Mouse (Mus musculus) cortical plate, adult 2 months (tissue): Measurements from ENCODE around the gene Klrb1b. TPM values are rescaled to one million over a fixed set of nuclear protein-coding genes. Genes with fewer than 3 reads are reported as not detected.

Experiments used
- H3K27ac ChIP-seq: fragments of 200-500 bp; 2 replicates; pipeline ENCODE4 v1.5.1; 2012; ENCODE audit warnings: low read length, control low read depth, inconsistent platforms; ENCODE audit not compliant: insufficient read depth
- H3K4me1 ChIP-seq: fragments of 200-500 bp; 2 replicates; pipeline ENCODE4 v1.6.1; 2011; ENCODE audit warnings: low read length; ENCODE audit not compliant: control insufficient read depth, insufficient read depth
- H3K4me3 ChIP-seq: fragments of 200-500 bp; 2 replicates; pipeline ENCODE4 v1.5.1; 2011; ENCODE audit warnings: mild to moderate bottlenecking, low read length, control low read depth; ENCODE audit not compliant: insufficient read depth
- CTCF ChIP-seq: fragments of 200-500 bp; IDR thresholded peaks from 2 replicates; pipeline ENCODE4 v1.5.1; 2011; ENCODE audit warnings: mild to moderate bottlenecking, control low read depth, low read length; ENCODE audit not compliant: insufficient read depth; ENCODE audit errors: extremely low read depth
- POLR2A ChIP-seq: fragments of 200-500 bp; IDR thresholded peaks from 2 replicates; pipeline ENCODE4 v1.6.1; 2011; ENCODE audit warnings: mild to moderate bottlenecking, low read length, control low read depth; ENCODE audit not compliant: insufficient read depth; ENCODE audit errors: extremely low read depth
- polyA plus RNA-seq: library from polyadenylated mRNA; depleted of rRNA; stranded (reverse); fragments of >200 nt; gene quantifications from 2 replicates; pipeline ENCODE4 v1.2.3, GENCODE M21; 2012; rRNA removed

Klrb1b gene
- not detected in 2 replicates for polyA plus RNA-seq

DNA sequence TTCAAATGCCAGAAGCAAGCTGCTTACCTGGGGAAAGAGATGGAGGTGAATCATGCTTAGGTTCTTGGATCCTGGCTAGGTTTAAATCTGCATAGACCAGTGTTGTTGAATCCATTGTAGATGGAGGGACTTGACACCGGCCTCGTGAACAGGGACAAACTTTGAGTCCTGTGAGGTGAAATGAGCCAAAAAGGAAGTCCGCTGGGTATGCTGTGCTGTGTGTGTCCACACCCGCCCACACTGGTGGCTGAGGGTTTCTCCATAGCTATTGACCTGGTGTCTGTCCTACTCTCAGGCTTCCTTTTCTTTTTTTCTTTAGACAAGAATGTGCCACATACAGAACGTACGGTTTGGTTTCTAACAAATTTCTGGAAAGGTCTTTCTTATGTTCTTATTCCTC, at the start of gene Klrb1b, which contains the start of gene Gm44511:
Gene Klrb1b, minus strand, starts transcription at position 200 of the 400 bp plus-strand sequence.
Gene Gm44511, minus strand, starts transcription at position 184 of the 400 bp plus-strand sequence.
- no peak within 1 kb of the TSS for H3K27ac ChIP-seq
- no peak within 1 kb of the TSS for H3K4me3 ChIP-seq
- H3K4me1 ChIP-seq = no peaks in the 10 kb centered on the region
- no peak for TF ChIP-seq CTCF
- TF ChIP-seq POLR2A = no peak

DNA sequence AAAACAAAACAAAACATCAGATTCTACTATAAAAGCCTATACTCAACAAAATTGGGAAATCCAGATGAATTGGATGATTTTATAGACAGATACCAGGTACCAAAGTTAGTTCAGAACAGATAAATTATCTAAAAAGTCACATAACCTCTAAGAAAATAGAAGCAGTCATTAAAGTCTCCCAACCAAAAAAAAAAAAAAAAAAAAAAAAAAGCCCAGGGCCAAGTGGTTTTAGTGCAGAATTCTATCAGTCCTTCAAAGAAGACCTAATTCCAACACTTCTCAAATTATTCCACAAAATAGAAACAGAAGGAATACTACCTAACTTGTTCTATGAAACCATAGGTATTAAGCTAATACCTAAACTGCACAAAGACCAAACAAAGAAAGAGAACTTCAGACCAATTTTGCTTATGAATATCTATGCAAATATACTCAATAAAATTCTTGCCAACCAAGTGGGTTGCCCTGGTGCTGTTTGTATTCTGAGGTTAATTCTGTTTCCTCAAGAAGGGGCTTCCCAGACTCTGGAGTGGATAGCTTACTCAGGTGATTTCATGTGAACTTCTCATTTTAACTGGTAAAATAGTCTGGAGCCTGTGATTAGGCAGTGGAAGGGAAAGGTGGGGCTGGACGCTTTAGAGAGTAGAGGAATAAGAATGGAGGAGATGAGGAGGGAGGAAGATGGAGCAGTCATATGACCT, 45.9 kb upstream of the Klrb1b start:
- Histone ChIP-seq H3K27ac (no peak overlapping the region), H3K4me3 (no peak overlapping the region), H3K4me1 (no peaks in the 10 kb centered on the region)
- no peak for TF ChIP-seq CTCF
- no peak for TF ChIP-seq POLR2A

DNA sequence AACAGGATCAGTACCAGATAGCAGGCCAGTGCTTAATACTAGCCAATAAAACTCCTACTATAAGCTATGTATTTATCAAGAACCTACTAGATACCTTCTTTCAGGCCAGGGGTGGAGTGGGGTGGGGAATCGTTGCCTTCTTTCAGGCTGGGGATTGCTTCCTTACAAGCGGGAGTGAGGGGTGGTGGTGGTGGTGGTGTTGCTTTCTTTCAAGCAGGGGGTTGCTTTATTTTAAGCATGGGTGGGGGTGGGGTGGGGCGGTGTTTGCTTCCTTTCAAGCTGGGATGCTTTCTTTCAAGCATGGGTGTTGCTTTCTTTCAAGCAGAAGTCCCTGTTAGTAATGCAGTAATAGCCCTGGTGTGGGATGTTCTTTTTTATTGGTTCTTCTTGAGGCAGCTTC, 42.7 kb upstream of the Klrb1b start:
- H3K4me3 ChIP-seq = no peak overlapping the region
- no peak overlapping the region for H3K27ac ChIP-seq
- H3K4me1 ChIP-seq = no peaks in the 10 kb centered on the region
- TF ChIP-seq POLR2A (no peak), CTCF (no peak)

DNA sequence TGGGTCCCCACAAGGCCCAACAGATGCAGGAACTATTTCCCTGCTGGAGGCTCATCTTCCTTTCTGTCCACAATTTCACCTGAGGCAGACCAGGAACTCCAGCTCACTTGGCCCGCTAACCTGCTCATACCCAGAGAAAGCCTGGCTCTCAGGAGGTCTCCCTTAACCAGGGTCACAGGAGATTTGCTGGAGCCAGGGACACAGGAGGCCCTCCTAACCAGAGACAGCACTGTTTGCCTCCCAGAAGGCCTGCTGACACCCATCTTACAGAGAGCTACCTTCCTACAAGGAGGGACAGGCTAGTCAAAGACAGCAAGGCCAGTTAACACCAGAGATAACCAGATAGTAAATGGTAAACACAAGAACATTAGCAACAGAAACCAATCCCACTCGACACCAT, 31.8 kb upstream of the Klrb1b start:
- TF ChIP-seq CTCF (no peak), POLR2A (no peak)
- H3K4me3 ChIP-seq = no peak overlapping the region
- H3K27ac ChIP-seq = no peak overlapping the region
- no peaks in the 10 kb centered on the region for H3K4me1 ChIP-seq

DNA sequence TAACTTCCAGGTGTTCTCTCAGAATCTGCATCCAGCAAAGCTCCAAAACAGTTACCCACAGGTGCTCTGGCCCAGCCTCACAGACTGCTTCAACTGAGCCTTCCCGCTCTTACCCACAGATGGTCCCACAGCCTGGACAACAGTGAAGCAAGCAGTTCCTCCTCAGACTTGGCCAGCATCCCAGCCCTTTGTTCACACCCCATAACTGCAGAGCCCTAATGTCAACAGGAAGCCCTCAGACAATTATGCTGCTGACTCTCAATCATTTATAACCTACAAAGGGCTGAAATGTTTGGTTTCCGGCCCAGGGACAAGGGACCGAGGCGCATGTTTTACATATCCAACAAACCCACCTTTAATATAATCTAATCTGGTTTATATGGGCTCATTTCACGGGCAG, 30.1 kb upstream of the Klrb1b start:
- Histone ChIP-seq H3K4me3 (no peak overlapping the region), H3K4me1 (no peaks in the 10 kb centered on the region), H3K27ac (no peak overlapping the region)
- TF ChIP-seq CTCF (no peak), POLR2A (no peak)

DNA sequence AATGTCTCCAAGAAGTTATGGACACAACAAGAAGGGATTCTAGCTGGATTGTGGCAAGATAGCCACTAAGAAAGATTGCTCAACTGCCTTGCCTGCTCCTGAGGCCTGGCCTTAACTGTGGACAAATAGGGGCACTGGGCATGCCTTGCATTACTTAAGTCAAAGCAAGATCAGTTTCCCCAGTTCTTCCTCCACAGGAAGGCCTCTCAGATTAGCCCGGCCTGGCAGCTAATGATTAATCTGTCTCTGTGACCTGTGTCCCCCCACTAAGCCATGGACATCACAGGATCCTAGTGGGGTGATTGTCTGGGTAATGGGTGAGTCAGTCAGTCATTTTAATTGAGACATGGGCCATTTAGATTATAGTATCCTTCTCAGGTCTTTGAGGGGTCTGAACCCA, 29.3 kb upstream of the Klrb1b start:
- H3K4me3 ChIP-seq = no peak overlapping the region
- no peaks in the 10 kb centered on the region for H3K4me1 ChIP-seq
- H3K27ac ChIP-seq = no peak overlapping the region
- TF ChIP-seq POLR2A (no peak), CTCF (no peak)

DNA sequence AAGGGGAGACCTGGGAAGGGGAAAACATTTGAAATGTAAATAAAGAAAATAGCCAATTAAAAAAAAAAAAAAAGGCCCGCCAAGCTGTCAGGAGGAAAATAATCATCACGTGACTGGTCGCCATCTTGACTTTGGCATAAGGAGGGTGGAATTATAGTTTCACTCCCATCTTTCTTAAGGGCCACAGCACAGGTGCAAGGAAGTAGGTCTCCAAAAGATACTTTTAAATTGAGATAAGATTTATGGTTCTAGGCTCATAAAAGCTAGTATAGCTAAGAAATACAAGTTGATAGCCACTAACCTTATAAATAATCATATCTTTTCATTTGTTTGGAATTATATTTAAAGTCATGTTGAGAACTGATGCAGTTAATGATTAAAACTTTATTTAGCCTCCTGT, 28.8 kb upstream of the Klrb1b start:
- H3K4me1 ChIP-seq = no peaks in the 10 kb centered on the region
- TF ChIP-seq CTCF (no peak), POLR2A (no peak)
- no peak overlapping the region for H3K4me3 ChIP-seq
- no peak overlapping the region for H3K27ac ChIP-seq

DNA sequence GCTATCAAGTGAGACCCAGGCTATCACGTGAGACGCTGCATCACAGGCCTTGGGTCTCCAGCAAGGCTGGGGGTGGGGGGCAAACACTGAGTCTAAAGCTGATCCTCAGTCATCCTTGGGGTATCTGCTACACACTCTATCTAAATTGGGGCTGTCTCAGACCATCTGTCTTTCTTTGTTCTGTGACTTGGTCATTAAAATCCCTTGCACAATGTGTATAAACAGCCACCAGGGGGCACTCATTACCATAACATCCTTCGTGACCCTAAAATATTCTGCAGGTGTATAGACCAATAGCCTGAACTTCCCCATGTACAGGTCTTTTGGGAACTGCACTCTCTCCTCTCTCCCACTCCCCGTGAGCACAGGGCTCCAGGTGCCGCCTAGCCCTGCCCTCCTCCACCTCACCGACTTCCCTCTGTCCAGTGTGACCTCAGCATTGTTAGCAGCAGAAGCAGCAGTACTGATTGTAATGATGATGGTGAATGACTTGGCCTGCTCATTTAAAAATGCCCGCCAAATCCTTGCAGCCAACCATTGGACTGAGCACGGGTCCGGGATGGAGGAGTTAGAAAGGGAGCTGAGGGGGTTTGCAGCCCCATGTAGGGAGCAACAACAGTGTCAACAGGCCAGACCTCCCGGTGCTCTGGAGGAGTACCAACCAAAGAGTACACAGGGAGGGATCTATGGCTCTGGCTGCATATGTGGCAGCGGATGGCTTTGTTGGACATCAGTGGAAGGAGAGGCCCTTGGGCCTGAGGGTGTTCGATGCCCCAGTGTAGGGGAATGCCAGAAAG, 28.1 kb upstream of the Klrb1b start:
- TF ChIP-seq POLR2A (no peak), CTCF (peak; percentile 38; the same call in 1 of the 2 replicates)
- H3K27ac ChIP-seq = no peak overlapping the region
- H3K4me1 ChIP-seq = no peaks in the 10 kb centered on the region
- H3K4me3 ChIP-seq = no peak overlapping the region

DNA sequence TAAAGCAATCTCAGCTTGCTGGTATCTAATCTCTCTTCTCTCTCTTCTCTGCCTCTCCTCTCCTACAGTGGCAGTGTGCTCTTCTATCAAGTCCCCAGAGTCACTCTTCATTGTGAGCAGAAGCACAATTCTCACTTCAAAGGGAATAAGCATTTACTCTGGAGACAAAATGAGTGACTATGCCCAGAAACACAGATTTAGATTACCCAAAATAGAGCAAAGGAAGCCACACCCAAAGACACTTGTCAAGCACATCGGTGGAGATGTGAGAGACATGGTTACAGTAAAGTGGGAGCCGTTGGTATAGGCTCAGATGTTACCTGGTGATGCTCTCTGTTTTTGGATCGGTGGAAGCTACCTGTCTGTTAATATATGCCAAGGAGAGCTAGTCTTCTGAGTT, 26.6 kb upstream of the Klrb1b start:
- no peak for TF ChIP-seq POLR2A
- TF ChIP-seq CTCF = no peak
- Histone ChIP-seq H3K27ac (no peak overlapping the region), H3K4me1 (no peaks in the 10 kb centered on the region), H3K4me3 (no peak overlapping the region)

DNA sequence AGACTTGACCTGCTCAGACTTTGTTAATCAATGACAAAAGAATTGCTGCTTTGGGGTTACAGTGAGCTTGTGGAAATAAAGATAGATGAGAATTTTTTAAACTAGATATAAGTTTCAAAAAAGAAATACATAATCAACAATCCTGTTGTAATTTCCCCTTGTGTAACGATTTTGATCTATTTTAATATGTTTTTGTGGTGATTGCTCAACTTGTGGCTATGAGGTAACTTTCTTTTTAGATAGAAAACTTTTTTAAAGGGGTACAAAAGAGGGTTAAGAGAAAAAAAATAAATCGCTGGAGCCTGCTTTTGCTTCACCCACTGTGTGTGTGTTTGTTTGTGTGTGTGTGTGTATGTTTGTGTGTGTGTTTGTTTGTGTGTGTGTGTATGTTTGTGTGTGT, 25.0 kb upstream of the Klrb1b start:
- TF ChIP-seq CTCF = no peak
- TF ChIP-seq POLR2A = no peak
- Histone ChIP-seq H3K4me1 (no peaks in the 10 kb centered on the region), H3K27ac (no peak overlapping the region), H3K4me3 (no peak overlapping the region)

DNA sequence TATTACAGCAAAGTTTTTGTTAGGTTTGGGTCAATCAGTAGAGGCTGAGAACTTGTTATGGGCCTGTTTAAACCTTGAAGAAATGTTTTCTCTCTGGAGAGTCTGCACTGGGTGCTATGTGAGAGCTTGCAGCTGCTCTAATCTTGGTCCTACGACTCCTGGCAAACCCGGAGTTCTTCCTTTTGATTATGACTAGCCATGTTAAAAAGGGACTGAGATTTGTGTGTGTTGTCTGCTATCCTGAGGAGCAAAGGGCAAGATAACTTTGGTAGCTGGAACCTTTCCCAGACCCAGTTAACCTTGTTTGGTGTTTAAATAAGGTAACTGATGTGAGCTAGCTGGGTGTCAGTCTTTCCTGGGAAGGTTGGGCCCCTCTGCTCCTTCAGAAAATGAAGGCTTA, 24.5 kb upstream of the Klrb1b start:
- Histone ChIP-seq H3K4me1 (no peaks in the 10 kb centered on the region), H3K4me3 (no peak overlapping the region), H3K27ac (no peak overlapping the region)
- TF ChIP-seq CTCF = no peak
- no peak for TF ChIP-seq POLR2A
